Mouse (Mus musculus): ENCODE results near the gene Upk2.

GRCm38 (mm10) chr9:44420280-44420898 is 34.4 kb downstream of the Upk2 start:
- TF ChIP-seq CTCF (IDR thresholded peaks at IDR 0.05; ENCODE audit: control insufficient read depth, insufficient read depth, low read length): no peak
- no peak for TF ChIP-seq POLR2A (IDR thresholded peaks at IDR 0.05; ENCODE audit: borderline replicate concordance, control insufficient read depth, low read depth, low read length)

All from bone marrow, adult 2 months (tissue).